Mouse (Mus musculus) gastrocnemius, postnatal 4 days (tissue): Measurements from ENCODE around the gene Sema5a. TPM values are rescaled to one million over a fixed set of nuclear protein-coding genes. Genes with fewer than 3 reads are reported as not detected.

Experiments used
- total RNA-seq, 2 experiments: library from RNA; stranded (reverse); gene quantifications; 2 replicates each; pipeline ENCODE4 v1.2.3; 2021

Sema5a gene
- total RNA-seq, 2 experiments from 2014 or later = 43.0 to 43.4 TPM

Other genes starting within 250 kb of the Sema5a start
- gene Tas2r119, start 67.5 kb upstream of the Sema5a start, total RNA-seq = not detected